Mouse (Mus musculus) MEL (cell line): ENCODE data around the gene Dram1. TPM values are rescaled to one million over a fixed set of nuclear protein-coding genes. Genes with fewer than 3 reads are reported as not detected.

ENCODE experiments used
- DNase-seq: peaks from one replicate; pipeline ENCODE4 v3.0.0; 2011; ENCODE audit warnings: low read depth, low spot score
- H3K27ac ChIP-seq: 2 replicates; pipeline ENCODE4 v1.5.1; 2012; ENCODE audit warnings: low read depth, mild to moderate bottlenecking, control low read depth, low read length, moderate library complexity; ENCODE audit not compliant: control insufficient read depth
- H3K27me3 ChIP-seq, 2 experiments: fragments of 150-350 bp in 1 of 2; sonication (generic) in 1 of 2; 2 replicates each; pipeline ENCODE4 v1.6.1; 2012; ENCODE audit warnings: low read length in 2 of 2, mild to moderate bottlenecking in 2 of 2, improper control_type of control experiment in 1 of 2, moderate library complexity in 1 of 2; ENCODE audit not compliant: insufficient read depth in 2 of 2, control insufficient read depth in 1 of 2
- H3K36me3 ChIP-seq, 2 experiments: 2 replicates each; pipeline ENCODE4 v1.6.1; 2012 to 2014; ENCODE audit warnings: low read length in 2 of 2, improper control_type of control experiment in 1 of 2, inconsistent platforms in 1 of 2, mild to moderate bottlenecking in 1 of 2; ENCODE audit not compliant: insufficient read depth in 2 of 2, control insufficient read depth in 1 of 2
- H3K4me1 ChIP-seq, 2 experiments: fragments of 150-350 bp in 1 of 2; sonication (generic) in 1 of 2; 2 replicates each; pipeline ENCODE4 v1.6.1; 2012; ENCODE audit warnings: low read length in 2 of 2, improper control_type of control experiment in 1 of 2, mild to moderate bottlenecking in 1 of 2; ENCODE audit not compliant: insufficient read depth in 2 of 2, control insufficient read depth in 1 of 2
- H3K4me3 ChIP-seq, 2 experiments: fragments of 150-350 bp in 1 of 2; sonication (generic) in 1 of 2; 2 replicates each; pipeline ENCODE4 v1.5.1; 2012; ENCODE audit warnings: low read depth in 2 of 2, low read length in 2 of 2, mild to moderate bottlenecking in 2 of 2, moderate library complexity in 2 of 2, control low read depth in 1 of 2, improper control_type of control experiment in 1 of 2; ENCODE audit not compliant: control insufficient read depth in 1 of 2, insufficient read depth in 1 of 2
- H3K79me2 ChIP-seq: 2 replicates; pipeline ENCODE4 v1.6.1; 2012; ENCODE audit warnings: mild to moderate bottlenecking, low read length, moderate library complexity; ENCODE audit not compliant: control insufficient read depth, poor library complexity, insufficient read depth
- H3K9ac ChIP-seq: 2 replicates; pipeline ENCODE4 v1.6.1; 2012; ENCODE audit warnings: low read depth, mild to moderate bottlenecking, control low read depth, low read length, moderate library complexity; ENCODE audit not compliant: control insufficient read depth, poor library complexity, severe bottlenecking
- H3K9me3 ChIP-seq: fragments of 150-350 bp; sonication (generic); replicated peaks from 2 replicates; pipeline ENCODE4 v1.6.1; 2012; ENCODE audit warnings: mild to moderate bottlenecking, low read length, improper control_type of control experiment, moderate library complexity; ENCODE audit not compliant: insufficient read depth
- BHLHE40 ChIP-seq: IDR thresholded peaks from 2 replicates; pipeline ENCODE4 v1.6.1; 2012; ENCODE audit warnings: low read depth, mild to moderate bottlenecking, inconsistent platforms, low read length, improper control_type of control experiment, borderline replicate concordance
- CHD1 ChIP-seq: IDR thresholded peaks from 2 replicates; pipeline ENCODE4 v1.6.1; 2012; ENCODE audit warnings: low read depth, mild to moderate bottlenecking, inconsistent platforms, low read length, improper control_type of control experiment
- CHD2 ChIP-seq: IDR thresholded peaks from 2 replicates; pipeline ENCODE4 v1.6.1; 2011; ENCODE audit warnings: low read length, improper control_type of control experiment
- CTCF ChIP-seq, 3 experiments: IDR thresholded peaks in 2 of 3; conservative IDR thresholded peaks in 1 of 3; 2 replicates each; pipeline ENCODE4 v1.5.1; 2011 to 2012; ENCODE audit warnings: low read length in 3 of 3, low read depth in 2 of 3, mild to moderate bottlenecking in 2 of 3, improper control_type of control experiment in 1 of 3, inconsistent platforms in 1 of 3, mixed read lengths in 1 of 3, moderate library complexity in 1 of 3; ENCODE audit not compliant: control insufficient read depth in 1 of 3, insufficient read depth in 1 of 3, poor library complexity in 1 of 3, severe bottlenecking in 1 of 3
- E2F4 ChIP-seq: IDR thresholded peaks from 2 replicates; pipeline ENCODE4 v1.6.1; 2011; ENCODE audit warnings: low read depth, low read length, improper control_type of control experiment, borderline replicate concordance
- ELF1 ChIP-seq: IDR thresholded peaks from 2 replicates; pipeline ENCODE4 v1.6.1; 2014; ENCODE audit warnings: low read depth, mild to moderate bottlenecking, inconsistent platforms, low read length, improper control_type of control experiment, moderate library complexity
- EP300 ChIP-seq, 2 experiments: IDR thresholded peaks; 2 replicates each; pipeline ENCODE4 v1.6.1; 2011; ENCODE audit warnings: improper control_type of control experiment in 2 of 2, low read length in 2 of 2, low read depth in 1 of 2, mild to moderate bottlenecking in 1 of 2
- ETS1 ChIP-seq: IDR thresholded peaks from 2 replicates; pipeline ENCODE4 v1.6.1; 2012; ENCODE audit warnings: low read depth, mild to moderate bottlenecking, inconsistent platforms, low read length, improper control_type of control experiment, moderate library complexity
- GABPA ChIP-seq: IDR thresholded peaks from 2 replicates; pipeline ENCODE4 v1.6.1; 2012; ENCODE audit warnings: low read depth, mild to moderate bottlenecking, inconsistent platforms, low read length, improper control_type of control experiment, moderate library complexity
- GATA1 ChIP-seq: IDR thresholded peaks from 2 replicates; pipeline ENCODE4 v1.6.1; 2011; ENCODE audit warnings: low read depth, low read length, improper control_type of control experiment
- JUND ChIP-seq: IDR thresholded peaks from 2 replicates; pipeline ENCODE4 v1.6.1; 2011; ENCODE audit warnings: low read depth, mild to moderate bottlenecking, improper control_type of control experiment, low read length
- KAT2A ChIP-seq: conservative IDR thresholded peaks from 2 replicates; pipeline ENCODE4 v1.6.1; 2012; ENCODE audit warnings: low read depth, low read length, improper control_type of control experiment, inconsistent platforms
- MAFK ChIP-seq: IDR thresholded peaks from 2 replicates; pipeline ENCODE4 v1.6.1; 2011; ENCODE audit warnings: low read depth, mild to moderate bottlenecking, low read length, improper control_type of control experiment, borderline replicate concordance
- MAX ChIP-seq: IDR thresholded peaks from 2 replicates; pipeline ENCODE4 v1.6.1; 2011; ENCODE audit warnings: low read length, improper control_type of control experiment
- MAZ ChIP-seq: IDR thresholded peaks from 2 replicates; pipeline ENCODE4 v1.6.1; 2012; ENCODE audit warnings: low read depth, mild to moderate bottlenecking, inconsistent platforms, low read length, improper control_type of control experiment
- MEF2A ChIP-seq: IDR thresholded peaks from 2 replicates; pipeline ENCODE4 v1.6.1; 2014; ENCODE audit warnings: low read depth, mild to moderate bottlenecking, inconsistent platforms, low read length, improper control_type of control experiment; ENCODE audit not compliant: poor library complexity, insufficient replicate concordance, severe bottlenecking; ENCODE audit errors: extremely low read depth
- MXI1 ChIP-seq: IDR thresholded peaks from 2 replicates; pipeline ENCODE4 v1.6.1; 2011; ENCODE audit warnings: mild to moderate bottlenecking, low read depth, low read length, improper control_type of control experiment
- MYB ChIP-seq: IDR thresholded peaks from 2 replicates; pipeline ENCODE4 v1.6.1; 2011; ENCODE audit warnings: mild to moderate bottlenecking, low read depth, low read length, improper control_type of control experiment
- MYC ChIP-seq: IDR thresholded peaks from 2 replicates; pipeline ENCODE4 v1.6.1; 2011; ENCODE audit warnings: low read depth, mild to moderate bottlenecking, low read length, improper control_type of control experiment, moderate library complexity
- NELFE ChIP-seq: IDR thresholded peaks from 2 replicates; pipeline ENCODE4 v1.6.1; 2011; ENCODE audit warnings: low read depth, low read length, improper control_type of control experiment
- NRF1 ChIP-seq: IDR thresholded peaks from 2 replicates; pipeline ENCODE4 v1.6.1; 2014; ENCODE audit warnings: low read depth, mild to moderate bottlenecking, inconsistent platforms, low read length, improper control_type of control experiment, moderate library complexity; ENCODE audit not compliant: poor library complexity, insufficient read depth, severe bottlenecking
- POLR2AphosphoS2 ChIP-seq: IDR thresholded peaks from 2 replicates; pipeline ENCODE4 v1.6.1; 2011; ENCODE audit warnings: low read length, improper control_type of control experiment
- POLR2AphosphoS5 ChIP-seq: IDR thresholded peaks from 2 replicates; pipeline ENCODE4 v1.6.1; 2012; ENCODE audit warnings: low read depth, borderline replicate concordance, mild to moderate bottlenecking, inconsistent platforms, low read length, moderate library complexity, mixed read lengths
- RCOR1 ChIP-seq: IDR thresholded peaks from 2 replicates; pipeline ENCODE4 v1.6.1; 2012; ENCODE audit warnings: low read depth, mild to moderate bottlenecking, inconsistent platforms, low read length, improper control_type of control experiment
- SMC3 ChIP-seq: IDR thresholded peaks from 2 replicates; pipeline ENCODE4 v1.6.1; 2011; ENCODE audit warnings: low read depth, low read length, improper control_type of control experiment
- TBP ChIP-seq: IDR thresholded peaks from 2 replicates; pipeline ENCODE4 v1.8.0; 2011; ENCODE audit warnings: low read depth, low read length, improper control_type of control experiment
- TCF12 ChIP-seq: IDR thresholded peaks from 2 replicates; pipeline ENCODE4 v1.6.1; 2014; ENCODE audit warnings: low read depth, mild to moderate bottlenecking, inconsistent platforms, low read length, improper control_type of control experiment, moderate library complexity
- UBTF ChIP-seq: IDR thresholded peaks from 2 replicates; pipeline ENCODE4 v1.6.1; 2012; ENCODE audit warnings: low read depth, mild to moderate bottlenecking, inconsistent platforms, low read length, improper control_type of control experiment, moderate library complexity, borderline replicate concordance; ENCODE audit not compliant: insufficient read depth
- USF1 ChIP-seq: IDR thresholded peaks from 2 replicates; pipeline ENCODE4 v1.6.1; 2014; ENCODE audit warnings: low read depth, mild to moderate bottlenecking, inconsistent platforms, low read length, improper control_type of control experiment, moderate library complexity
- USF2 ChIP-seq, 2 experiments: IDR thresholded peaks; 2 replicates each; pipeline ENCODE4 v1.6.1; 2011 to 2012; ENCODE audit warnings: improper control_type of control experiment in 2 of 2, low read length in 2 of 2, borderline replicate concordance in 1 of 2, inconsistent platforms in 1 of 2, low read depth in 1 of 2, mild to moderate bottlenecking in 1 of 2; ENCODE audit not compliant: insufficient read depth in 1 of 2
- ZC3H11A ChIP-seq: IDR thresholded peaks from 2 replicates; pipeline ENCODE4 v1.6.1; 2012; ENCODE audit warnings: low read depth, mild to moderate bottlenecking, inconsistent platforms, low read length, improper control_type of control experiment
- ZKSCAN1 ChIP-seq: IDR thresholded peaks from 2 replicates; pipeline ENCODE4 v1.6.1; 2012; ENCODE audit warnings: low read depth, mild to moderate bottlenecking, inconsistent platforms, low read length, improper control_type of control experiment, moderate library complexity
- ZMIZ1 ChIP-seq: IDR thresholded peaks from 2 replicates; pipeline ENCODE4 v1.6.1; 2012; ENCODE audit warnings: low read depth, mild to moderate bottlenecking, inconsistent platforms, low read length, improper control_type of control experiment, moderate library complexity
- ZNF384 ChIP-seq: IDR thresholded peaks from 2 replicates; pipeline ENCODE4 v1.6.1; 2012; ENCODE audit warnings: low read depth, mild to moderate bottlenecking, inconsistent platforms, low read length, improper control_type of control experiment
- polyA plus RNA-seq, 2 experiments: library from polyadenylated mRNA; stranded (reverse) in 1 of 2; unstranded in 1 of 2; fragments of >175 nt in 1 of 2; fragments of >200 nt in 1 of 2; gene quantifications; 2 replicates each; pipeline versions ENCODE4 v1.2.1 to v1.2.4; 2012; ENCODE audit warnings: low replicate concordance in 2 of 2, low read depth in 1 of 2; ENCODE audit not compliant: insufficient read length in 2 of 2, insufficient read depth in 1 of 2, missing spikeins in 1 of 2
- total RNA-seq: library from RNA; depleted of rRNA; stranded (reverse); fragments of 300-350 nt; gene quantifications from 2 replicates; pipeline ENCODE4 v1.2.3, GENCODE M21; 2012; rRNA removed

The Dram1 gene
- total RNA-seq (not detected in 2 replicates), polyA plus RNA-seq (under 1 TPM in 1 of 2 experiments, not detected in 1; 0.17 TPM)

DNA sequence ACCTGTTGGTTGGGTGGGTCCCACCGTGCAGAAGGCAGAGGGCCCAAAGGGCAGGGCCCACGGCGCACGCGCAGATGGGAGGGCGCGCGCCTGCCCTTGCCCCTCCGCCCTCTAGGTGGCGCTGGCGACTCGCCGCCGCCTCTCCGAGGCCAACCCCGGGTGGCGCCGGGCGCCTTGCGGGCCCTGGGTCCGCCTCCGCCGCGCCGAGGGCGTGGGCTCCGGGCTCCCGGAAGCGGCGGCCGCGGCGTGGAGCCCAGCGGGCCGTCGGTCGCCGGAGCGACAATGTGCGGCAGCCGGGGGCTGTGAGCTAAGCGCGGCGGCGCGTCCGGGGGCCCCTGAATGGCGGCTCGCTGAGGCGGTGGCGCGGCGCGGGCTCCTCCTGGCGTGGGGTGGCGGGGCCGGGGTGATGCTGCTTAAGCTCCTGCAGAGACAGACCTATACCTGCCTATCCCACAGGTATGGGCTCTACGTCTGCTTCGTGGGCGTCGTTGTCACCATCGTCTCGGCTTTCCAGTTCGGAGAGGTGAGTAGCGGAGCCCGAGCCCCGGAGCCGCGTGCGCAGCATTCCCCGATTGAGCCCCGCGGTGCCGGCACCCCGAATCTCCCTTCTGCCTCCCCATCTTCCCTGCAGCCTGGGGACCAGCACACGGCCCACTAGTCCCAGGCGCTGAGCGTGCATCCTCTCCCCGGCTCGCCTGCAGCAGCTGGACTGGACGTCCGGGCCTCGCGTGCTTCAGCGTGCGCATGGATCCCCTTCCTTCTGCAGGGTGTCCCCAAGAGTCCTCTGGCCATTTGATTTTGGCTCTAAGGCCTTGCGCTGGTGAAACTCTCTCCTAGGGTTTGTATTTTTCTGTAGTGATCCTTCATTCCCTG lies at the start of gene Dram1, which contains the start of gene Gnptab:
Gene Dram1, minus strand, starts transcription at position 68 of the 873 bp plus-strand sequence.
Gene Gnptab, plus strand, starts transcription at position 120 of the 873 bp plus-strand sequence.
- H3K36me3 ChIP-seq: peaks cover 0 to 30% of the 10 kb centered on the region in 2 experiments; a peak in 2 of 4 replicates
- peaks cover 5 to 28% of the 10 kb centered on the region in 2 experiments for H3K4me1 ChIP-seq
- H3K9me3 ChIP-seq: no peaks in the 10 kb centered on the region
- peaks cover 39% of the 10 kb centered on the region for H3K79me2 ChIP-seq
- peak within 1 kb of the TSS; percentile 83 to 97 for H3K4me3 ChIP-seq
- peak within 1 kb of the TSS; percentile 90 for H3K9ac ChIP-seq
- H3K27ac ChIP-seq: peak within 1 kb of the TSS; percentile 81
- no peaks in the 10 kb centered on the region for H3K27me3 ChIP-seq
- DNase-seq: peak; percentile 87
- peak; percentile 64; the same call in 1 of the 2 replicates for TF ChIP-seq ELF1
- no peak for TF ChIP-seq USF1
- peak; percentile 84 for TF ChIP-seq MXI1
- peak; percentile 66 to 93 (median 86); a peak in 5 of 6 replicates for TF ChIP-seq CTCF (IDR thresholded peaks at IDR 0.05 in 2 of 3, conservative IDR thresholded peaks at IDR 0.05 in 1 of 3; ENCODE audit: control insufficient read depth in 1 of 3, insufficient read depth in 1 of 3, low read depth in 2 of 3, low read length in 3 of 3, poor library complexity in 1 of 3, severe bottlenecking in 1 of 3)
- TF ChIP-seq CHD1: no peak
- no peak for TF ChIP-seq POLR2AphosphoS5
- no peak for TF ChIP-seq GATA1
- peak; percentile 50; the same call in 1 of the 2 replicates for TF ChIP-seq MAZ
- no peak for TF ChIP-seq CHD2
- no peak for TF ChIP-seq JUND
- TF ChIP-seq MYB: no peak
- no peak for TF ChIP-seq BHLHE40
- TF ChIP-seq TCF12: 0 out of 2 replicates have a peak, but pooled peaks have one; percentile 17
- no peak for TF ChIP-seq USF2 (IDR thresholded peaks at IDR 0.05; ENCODE audit: borderline replicate concordance in 1 of 2, insufficient read depth in 1 of 2, low read depth in 1 of 2, low read length in 2 of 2)
- peak; percentile 53 for TF ChIP-seq ZC3H11A
- 0 out of 2 replicates have a peak, but pooled peaks have one; percentile 56 for TF ChIP-seq UBTF
- TF ChIP-seq ZNF384: no peak
- TF ChIP-seq ETS1: no peak
- no peak for TF ChIP-seq TBP
- TF ChIP-seq KAT2A: no peak
- no peak; a peak in 1 of 4 replicates for TF ChIP-seq EP300 (IDR thresholded peaks at IDR 0.05; ENCODE audit: low read depth in 1 of 2, low read length in 2 of 2)
- no peak for TF ChIP-seq RCOR1
- TF ChIP-seq POLR2AphosphoS2: no peak; the same call in 1 of the 2 replicates
- peak; percentile 74 for TF ChIP-seq MAX
- no peak for TF ChIP-seq MEF2A
- TF ChIP-seq MYC: no peak
- no peak for TF ChIP-seq E2F4
- no peak for TF ChIP-seq MAFK
- peak; percentile 66 for TF ChIP-seq SMC3
- peak; percentile 73 for TF ChIP-seq NELFE
- TF ChIP-seq ZKSCAN1: no peak
- TF ChIP-seq GABPA: no peak; the same call in 1 of the 2 replicates
- 0 out of 2 replicates have a peak, but pooled peaks have one; percentile 51 for TF ChIP-seq ZMIZ1
- TF ChIP-seq NRF1: peak; percentile 82
